Mouse (Mus musculus) ES-E14 (cell line): ENCODE data around the gene Insc. TPM values are rescaled to one million over a fixed set of nuclear protein-coding genes. Genes with fewer than 3 reads are reported as not detected.

Experiments
- DNase-seq: peaks from one replicate; pipeline ENCODE4 v3.0.0-alpha.2; 2013; ENCODE audit warnings: low read depth, low spot score
- H3K27ac ChIP-seq: 2 replicates; pipeline ENCODE4 v1.5.1; 2012; ENCODE audit warnings: low read depth, mild to moderate bottlenecking, low read length, moderate library complexity, mixed read lengths; ENCODE audit not compliant: poor library complexity, insufficient read depth, severe bottlenecking
- H3K36me3 ChIP-seq: 2 replicates; pipeline ENCODE4 v1.6.1; 2012; ENCODE audit warnings: mild to moderate bottlenecking, low read length, moderate library complexity, mixed read lengths; ENCODE audit not compliant: control insufficient read depth, poor library complexity, insufficient read depth, severe bottlenecking
- H3K4me1 ChIP-seq, 2 experiments: fragments of 150-350 bp in 1 of 2; sonication (generic) in 1 of 2; 2 replicates each; pipeline ENCODE4 v1.6.1; 2012; ENCODE audit warnings: low read length in 2 of 2, mild to moderate bottlenecking in 1 of 2, mixed read lengths in 1 of 2; ENCODE audit not compliant: control insufficient read depth in 2 of 2, insufficient read depth in 2 of 2, poor library complexity in 1 of 2
- H3K4me3 ChIP-seq, 2 experiments: fragments of 150-350 bp in 1 of 2; sonication (generic) in 1 of 2; 2 replicates each; pipeline ENCODE4 v1.5.1; 2012; ENCODE audit warnings: low read length in 2 of 2, low read depth in 1 of 2, mild to moderate bottlenecking in 1 of 2, mixed read lengths in 1 of 2; ENCODE audit not compliant: insufficient read depth in 1 of 2, poor library complexity in 1 of 2, severe bottlenecking in 1 of 2
- H3K9ac ChIP-seq: 2 replicates; pipeline ENCODE4 v1.6.1; 2012; ENCODE audit warnings: low read depth, mild to moderate bottlenecking, low read length, mixed read lengths; ENCODE audit not compliant: poor library complexity, insufficient read depth, severe bottlenecking
- H3K9me3 ChIP-seq: fragments of 150-350 bp; sonication (generic); 2 replicates; pipeline ENCODE4 v1.6.1; 2012; ENCODE audit warnings: low read depth, mild to moderate bottlenecking, low read length; ENCODE audit not compliant: control insufficient read depth, insufficient read depth
- CHD2 ChIP-seq: IDR thresholded peaks from 2 replicates; pipeline ENCODE4 v1.6.1; 2014; ENCODE audit warnings: mild to moderate bottlenecking, low read depth, low read length, inconsistent platforms
- HCFC1 ChIP-seq: IDR thresholded peaks from 2 replicates; pipeline ENCODE4 v1.6.1; 2012; ENCODE audit warnings: low read length, inconsistent platforms, borderline replicate concordance; ENCODE audit not compliant: insufficient read depth
- MAFK ChIP-seq: IDR thresholded peaks from 2 replicates; pipeline ENCODE4 v1.6.1; 2014; ENCODE audit warnings: mild to moderate bottlenecking, low read depth, low read length, inconsistent platforms; ENCODE audit not compliant: insufficient read depth
- ZC3H11A ChIP-seq: IDR thresholded peaks from 2 replicates; pipeline ENCODE4 v1.6.1; 2012; ENCODE audit warnings: low read depth, mild to moderate bottlenecking, inconsistent platforms, low read length, borderline replicate concordance
- ZNF384 ChIP-seq: IDR thresholded peaks from 2 replicates; pipeline ENCODE4 v1.6.1; 2012; ENCODE audit warnings: low read depth, low read length, inconsistent platforms
- in situ Hi-C, 2 experiments: fragments of 600-800 bp; cut with MboI; formaldehyde crosslinking; loops; one replicate each; pipeline ENCODE4 v1.15.1; 2025; ENCODE audit warnings: low sequenced_read_pairs in 2 of 2, inconsistent platforms in 1 of 2; ENCODE audit not compliant: unreplicated experiment in 2 of 2
- total RNA-seq: library from RNA; depleted of rRNA; stranded (reverse); fragments of 300-350 nt; gene quantifications from 2 replicates; pipeline ENCODE4 v1.2.3, GENCODE M21; 2012

Gene Insc
- total RNA-seq, 1 experiment = 1.7 TPM

DNA sequence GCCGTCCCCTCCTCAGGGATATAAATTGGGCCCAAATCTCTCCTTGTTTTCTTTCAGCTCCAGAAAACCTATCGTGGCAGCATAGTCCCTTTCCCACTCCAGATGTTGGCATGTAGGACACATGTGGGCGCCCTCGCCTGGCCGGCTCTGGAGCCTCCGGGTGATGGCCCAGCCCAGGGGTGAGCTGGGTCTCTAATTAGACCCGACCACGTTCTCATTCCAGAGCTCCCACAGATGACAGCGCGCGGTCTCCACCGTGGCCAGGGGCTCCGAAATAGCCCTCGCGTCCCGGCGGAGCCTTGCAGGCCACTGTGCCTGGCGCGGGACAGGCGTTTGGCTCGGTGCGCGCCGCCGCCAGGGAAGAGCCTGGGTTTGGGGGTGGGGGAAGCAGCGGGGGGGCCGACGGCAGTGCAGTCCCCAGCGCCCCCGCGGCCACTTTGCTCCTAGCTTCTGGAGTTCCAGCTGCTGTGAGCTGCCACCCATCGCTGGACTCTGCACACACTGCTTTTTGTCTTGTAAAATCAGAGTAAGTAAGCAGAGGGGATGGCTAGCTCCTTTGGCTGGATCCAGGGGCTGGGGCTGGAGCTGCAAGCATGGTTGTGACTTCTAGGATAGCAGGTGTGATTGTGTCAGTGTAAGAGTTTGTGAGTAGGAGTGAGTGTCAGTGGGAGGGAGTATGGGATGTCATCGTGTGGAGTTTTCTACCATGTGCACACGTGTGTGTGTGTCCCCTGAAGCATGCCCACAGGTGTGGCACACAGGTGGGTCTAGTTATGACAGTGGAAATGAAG, 2.2 kb downstream of the Insc start:
- Histone ChIP-seq H3K4me1 (peaks cover 12 to 25% of the 10 kb centered on the region in 2 experiments; a peak in 3 of 4 replicates), H3K9me3 (no peaks in the 10 kb centered on the region), H3K27ac (no peak overlapping the region), H3K36me3 (no peaks in the 10 kb centered on the region), H3K9ac (no peak overlapping the region), H3K4me3 (peak overlapping the region; percentile 28 to 49)
- in situ Hi-C loops = no loop called here
- TF ChIP-seq HCFC1 (no peak), CHD2 (no peak), ZC3H11A (no peak)
- DNase-seq = no peak

GRCm38 (mm10) chr7:114747596-114747995, 4.1 kb downstream of the Insc start:
- no peaks in the 10 kb centered on the region for H3K9me3 ChIP-seq
- peaks cover 6 to 17% of the 10 kb centered on the region in 2 experiments; a peak in 3 of 4 replicates for H3K4me1 ChIP-seq
- in situ Hi-C loops = no loop called here
- no peaks in the 10 kb centered on the region for H3K36me3 ChIP-seq
- no peak overlapping the region for H3K9ac ChIP-seq
- TF ChIP-seq ZC3H11A = no peak
- no peak for TF ChIP-seq CHD2
- TF ChIP-seq MAFK = no peak
- no peak for TF ChIP-seq ZNF384
- no peak overlapping the region for H3K27ac ChIP-seq
- no peak for DNase-seq
- no peak overlapping the region for H3K4me3 ChIP-seq

GRCm38 (mm10) chr7:114748239-114748638, 4.7 kb downstream of the Insc start:
- in situ Hi-C loops = no loop called here
- DNase-seq = no peak
- H3K9me3 ChIP-seq = no peaks in the 10 kb centered on the region
- H3K36me3 ChIP-seq = no peaks in the 10 kb centered on the region
- H3K4me1 ChIP-seq = peaks cover 6 to 11% of the 10 kb centered on the region in 2 experiments; a peak in 3 of 4 replicates
- H3K4me3 ChIP-seq = no peak overlapping the region
- H3K27ac ChIP-seq = no peak overlapping the region
- TF ChIP-seq HCFC1 = no peak
- TF ChIP-seq ZC3H11A = no peak
- no peak for TF ChIP-seq MAFK
- no peak for TF ChIP-seq CHD2
- no peak for TF ChIP-seq ZNF384
- no peak overlapping the region for H3K9ac ChIP-seq

GRCm38 (mm10) chr7:114753471-114753870, 10.0 kb downstream of the Insc start:
- Histone ChIP-seq H3K36me3 (no peaks in the 10 kb centered on the region), H3K4me1 (no peaks in the 10 kb centered on the region; a peak in 1 of 4 replicates), H3K4me3 (no peak overlapping the region), H3K27ac (no peak overlapping the region), H3K9ac (no peak overlapping the region), H3K9me3 (no peaks in the 10 kb centered on the region)
- in situ Hi-C loops = no loop called here
- DNase-seq = no peak
- TF ChIP-seq ZNF384 (no peak), CHD2 (no peak)

DNA sequence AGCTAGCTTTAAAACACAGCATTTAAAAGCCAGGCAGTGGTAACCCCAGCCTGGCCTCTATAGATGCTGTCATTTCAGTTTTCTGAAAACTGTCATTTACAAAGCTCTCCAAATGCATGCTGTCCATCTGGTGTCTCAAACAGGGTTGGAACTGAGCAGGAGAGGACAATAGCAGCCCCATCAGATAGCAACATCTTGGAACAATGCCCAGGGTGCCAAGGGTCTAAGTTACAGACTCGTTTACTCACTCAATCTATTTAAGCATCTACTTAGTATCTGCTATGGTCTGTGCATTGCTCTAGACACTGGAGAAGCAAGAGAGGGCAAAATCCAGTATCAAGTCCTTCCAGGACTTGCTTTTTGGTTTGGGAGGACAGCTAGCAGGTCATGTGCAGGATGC, 10.7 kb downstream of the Insc start:
- in situ Hi-C loops = no loop called here
- Histone ChIP-seq H3K4me3 (no peak overlapping the region), H3K9ac (no peak overlapping the region), H3K9me3 (no peaks in the 10 kb centered on the region), H3K27ac (no peak overlapping the region), H3K4me1 (no peaks in the 10 kb centered on the region; a peak in 1 of 4 replicates), H3K36me3 (no peaks in the 10 kb centered on the region)
- no peak for TF ChIP-seq ZC3H11A
- TF ChIP-seq HCFC1 = no peak
- TF ChIP-seq MAFK = no peak
- no peak for TF ChIP-seq ZNF384
- TF ChIP-seq CHD2 = no peak
- DNase-seq = no peak
